In genomic region chr4:133217641-133218040, GRCm38 (mm10) we compare ENCODE assay signal across 10 mouse cellular contexts. TPM values are rescaled to one million over a fixed set of nuclear protein-coding genes. Genes with fewer than 3 reads are reported as not detected.
DNase-seq lines count a peak whose midpoint lies in the region; ATAC-seq and TF ChIP-seq lines count a peak whose summit lies in the region.
"Had no signal": no experiment of that assay in that cellular context is flagged by ENCODE, and none has a peak within 500 bp of the region (broad histone marks: within the 10 kb centered on the region; RNA-seq: fewer than 3 reads in every experiment).

No protein-coding gene starts in this region.

- H3K4me2 ChIP-seq in stomach, postnatal 0 days (replicated peaks; ENCODE audit: low read depth), result no peak overlapping the region
- H3K4me2 ChIP-seq: hindbrain, embryonic 15.5 days; neural tube, embryonic 13.5 days had no signal

- H3K27ac ChIP-seq in stomach, postnatal 0 days (replicated peaks), result no peak overlapping the region
- H3K27ac ChIP-seq: hindbrain, embryonic 15.5 days; neural tube, embryonic 13.5 days had no signal

- H3K4me1 ChIP-seq in stomach, postnatal 0 days (replicated peaks; ENCODE audit: control insufficient read depth, insufficient read depth), result 0 out of 2 replicates have a peak, but pooled peaks cover 3% of the 10 kb centered on the region

- H3K9ac ChIP-seq in stomach, postnatal 0 days (ENCODE audit: low read length), result no peak overlapping the region
- H3K9ac ChIP-seq: hindbrain, embryonic 15.5 days; neural tube, embryonic 13.5 days had no signal

- H3K27me3 ChIP-seq in stomach, postnatal 0 days (ENCODE audit: control insufficient read depth, insufficient read depth, low read length), result peaks cover 2% of the 10 kb centered on the region; the same call in 1 of the 2 replicates

- intact Hi-C loops in heart, postnatal 36 days (cut with DNase I), result loop anchor here (1.0 to 5.0 kb wide), 2 partner anchors 81 to 270 kb away; no protein-coding TSS in a partner anchor

- H3K9me3 ChIP-seq in stomach, postnatal 0 days (ENCODE audit: control insufficient read depth, low read length), result no peaks in the 10 kb centered on the region
- H3K9me3 ChIP-seq: hindbrain, embryonic 15.5 days; neural tube, embryonic 13.5 days had no signal

- no peak for TF ChIP-seq EP300 in stomach, postnatal 0 days (optimal IDR thresholded peaks at IDR 0.05)

- WGBS in stomach, postnatal 0 days, result 6% methylated on average over 5 of the region's 5 CpGs

- TF ChIP-seq CTCF in stomach, postnatal 0 days (IDR thresholded peaks at IDR 0.05; ENCODE audit: low read depth), result peak; percentile 93

- H3K4me3 ChIP-seq in stomach, postnatal 0 days (ENCODE audit: low read depth, low read length), result no peak overlapping the region
- H3K4me3 ChIP-seq: hindbrain, embryonic 15.5 days; neural tube, embryonic 13.5 days had no signal

- no peak for ATAC-seq in stomach, postnatal 0 days (ENCODE audit: low FRiP score, low TSS enrichment)

- no peaks in the 10 kb centered on the region for H3K36me3 ChIP-seq in stomach, postnatal 0 days (ENCODE audit: control insufficient read depth, insufficient read depth, low read length)
- H3K36me3 ChIP-seq: hindbrain, embryonic 15.5 days; neural tube, embryonic 13.5 days had no signal

- DNase-seq in frontal cortex, postnatal 36 days (ENCODE audit: low spot score in 2 of 2), result peak; percentile 44 to 52
- DNase-seq in frontal cortex, postnatal 10 days (ENCODE audit: low spot score in 2 of 2), result no peak
- peak; percentile 56 for DNase-seq in ovary, postnatal 36 days (ENCODE audit: low spot score)
- DNase-seq in ovary, postnatal 14 days (ENCODE audit: low spot score), result no peak
- DNase-seq in cerebellum, postnatal 10 days, result peak; percentile 89 to 92
- peak; percentile 72 to 74 for DNase-seq in heart, postnatal 36 days
- DNase-seq in lung, postnatal 4 days, result peak; percentile 64 to 68
- DNase-seq in stomach, postnatal 0 days (ENCODE audit: low spot score), result peak; percentile 59

RNA-seq across cellular contexts. Expression of gene Gpr3, which starts 5.3 kb away (rescaled TPM):
- under 1 TPM in 1 of 2 experiments, not detected in 1; 0.16 TPM for total RNA-seq in heart, postnatal 36 days (2021)
- 0.11 and 0.19 TPM in 2 replicates for polyA plus RNA-seq in stomach, postnatal 0 days (2015; fragmentation: Nextera tagmentation; extraction: Ambion mirVana)

RNA-seq across cellular contexts. Expression of gene Cd164l2, which starts 5.7 kb away (rescaled TPM):
- total RNA-seq in heart, postnatal 36 days (2021), result under 1 TPM in 1 of 2 experiments, not detected in 1; 0.51 TPM
- 5.3 and 6.5 TPM in 2 replicates for polyA plus RNA-seq in stomach, postnatal 0 days (2015; fragmentation: Nextera tagmentation; extraction: Ambion mirVana)

RNA-seq across cellular contexts. Expression of gene Map3k6, which starts 23.0 kb away (rescaled TPM):
- total RNA-seq in heart, postnatal 36 days (2021), result 10 to 100 TPM; 15.5 to 20.1 TPM
- 17.6 and 21.5 TPM in 2 replicates for polyA plus RNA-seq in stomach, postnatal 0 days (2015; fragmentation: Nextera tagmentation; extraction: Ambion mirVana)

RNA-seq across cellular contexts. Expression of gene Sytl1, which starts 45.3 kb away (rescaled TPM):
- 1 to 10 TPM in 1 of 2 experiments, under 1 TPM in 1; 0.50 to 1.5 TPM for total RNA-seq in heart, postnatal 36 days (2021)
- 93.5 and 109 TPM in 2 replicates for polyA plus RNA-seq in stomach, postnatal 0 days (2015; fragmentation: Nextera tagmentation; extraction: Ambion mirVana)

RNA-seq across cellular contexts. Expression of gene Tmem222, which starts 60.0 kb away (rescaled TPM):
- total RNA-seq in heart, postnatal 36 days (2021), result 10 to 100 TPM; 30.6 to 30.7 TPM
- 51.4 and 53.9 TPM in 2 replicates for polyA plus RNA-seq in stomach, postnatal 0 days (2015; fragmentation: Nextera tagmentation; extraction: Ambion mirVana)

Comparison
In these comparisons a context has a peak if more than half of its experiments do, and no peak if none do; other contexts are left out.
1. DNase-seq: peak in frontal cortex, postnatal 36 days (2 of 2), ovary, postnatal 36 days (single experiment), cerebellum, postnatal 10 days (2 of 2), heart, postnatal 36 days (2 of 2), lung, postnatal 4 days (2 of 2) and stomach, postnatal 0 days (single experiment); none in frontal cortex, postnatal 10 days (0 of 2) and ovary, postnatal 14 days (single experiment).